Mouse (Mus musculus): Measurements from ENCODE around the gene Eif4a2. TPM values are rescaled to one million over a fixed set of nuclear protein-coding genes. Genes with fewer than 3 reads are reported as not detected.

The Eif4a2 gene
- total RNA-seq, 2 experiments from 2014 or later, result 767 to 770 TPM

DNA sequence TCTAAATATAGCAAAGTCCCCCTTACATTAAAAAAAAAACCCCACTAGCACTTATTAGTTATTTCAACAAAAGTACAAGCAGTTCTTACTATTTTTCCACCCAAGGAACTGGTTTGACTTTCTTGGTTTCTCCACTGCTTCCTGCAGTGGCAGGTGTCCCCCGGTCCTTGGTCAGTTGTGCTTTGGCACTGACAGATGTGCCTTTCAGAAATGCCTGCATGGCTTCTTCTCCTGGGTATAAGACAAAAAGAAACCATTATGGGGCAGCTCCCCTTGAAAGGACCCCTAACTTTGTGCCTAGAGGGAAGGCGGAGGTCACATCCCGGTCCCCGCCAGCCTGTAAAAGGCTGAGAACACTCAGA is 20.0 kb downstream of the Eif4a2 start:
- intact Hi-C loops (cut with DNase I), result loop anchor here (5.0 kb wide), 1 partner anchor 35 kb away; no protein-coding TSS in a partner anchor
- DNase-seq (ENCODE audit: extremely low spot score in 1 of 2, low spot score in 2 of 2), result no peak

DNA sequence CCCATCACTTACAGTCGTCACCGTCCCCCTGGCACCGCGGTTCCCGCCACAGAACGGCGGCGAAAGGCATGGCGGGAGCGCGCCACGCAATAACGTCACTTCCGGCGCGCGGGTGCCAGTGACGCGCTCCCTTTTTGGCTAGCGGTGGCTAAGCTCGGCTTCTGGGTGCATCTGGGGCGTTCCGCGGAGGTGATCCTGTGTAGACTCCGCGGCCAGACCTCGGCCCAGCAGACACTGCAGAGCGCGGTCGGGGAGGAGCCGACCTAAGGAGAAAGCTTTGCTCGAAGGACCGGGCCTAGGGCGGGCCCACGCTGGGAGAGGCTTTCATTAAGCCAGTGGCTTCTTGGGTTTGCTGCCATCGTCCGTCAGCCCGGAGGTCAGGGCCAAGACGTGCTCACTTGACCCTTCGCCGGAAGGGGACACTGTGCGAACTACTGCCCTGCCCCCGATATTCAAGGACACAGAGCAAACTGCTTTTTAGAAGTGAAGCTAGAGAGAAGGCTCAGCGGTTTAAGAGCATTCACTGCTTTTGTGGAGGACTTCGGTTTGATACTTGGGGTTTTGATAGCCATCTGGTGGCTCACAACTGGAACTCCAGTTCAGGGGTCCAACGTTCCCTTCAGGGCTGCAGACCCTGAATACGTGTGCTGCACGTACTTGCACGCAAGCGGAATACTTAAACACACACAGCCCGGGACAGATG is 20.6 kb downstream of the Eif4a2 start, which contains the start of gene Rfc4:
Gene Rfc4 (minus strand): TSS at position 65 of the 703 bp plus-strand sequence.
- intact Hi-C loops (cut with DNase I), result loop anchor here (5.0 kb wide), 1 partner anchor 36 kb away; no protein-coding TSS in a partner anchor

DNA sequence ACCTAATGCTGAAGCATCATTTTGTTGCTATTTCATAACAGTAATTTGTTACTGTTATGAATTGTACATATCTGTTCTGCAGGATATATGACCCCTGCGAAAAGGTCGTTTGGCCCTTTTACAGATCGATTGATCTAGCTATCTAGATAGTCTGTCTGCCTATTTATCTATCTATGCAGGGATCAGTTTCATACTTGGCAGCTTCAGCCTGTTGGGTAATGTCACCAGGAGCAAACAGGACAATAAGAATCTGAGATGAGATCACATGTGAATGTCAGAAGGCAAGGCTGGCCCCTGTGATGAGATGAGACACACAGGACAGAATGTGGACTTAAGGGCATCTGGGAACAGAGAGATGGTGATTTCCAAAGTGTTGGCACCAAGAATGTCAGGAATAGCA is 23.1 kb downstream of the Eif4a2 start:
- DNase-seq (ENCODE audit: extremely low spot score in 1 of 2, low spot score in 2 of 2), result no peak
- intact Hi-C loops (cut with DNase I), result no loop called here

More for the DNA sequence above, 20.6 kb downstream of the Eif4a2 start, which contains the start of gene Rfc4:
- peak; percentile 87 to 94 for DNase-seq (ENCODE audit: extremely low spot score in 1 of 2, low spot score in 2 of 2)

DNA sequence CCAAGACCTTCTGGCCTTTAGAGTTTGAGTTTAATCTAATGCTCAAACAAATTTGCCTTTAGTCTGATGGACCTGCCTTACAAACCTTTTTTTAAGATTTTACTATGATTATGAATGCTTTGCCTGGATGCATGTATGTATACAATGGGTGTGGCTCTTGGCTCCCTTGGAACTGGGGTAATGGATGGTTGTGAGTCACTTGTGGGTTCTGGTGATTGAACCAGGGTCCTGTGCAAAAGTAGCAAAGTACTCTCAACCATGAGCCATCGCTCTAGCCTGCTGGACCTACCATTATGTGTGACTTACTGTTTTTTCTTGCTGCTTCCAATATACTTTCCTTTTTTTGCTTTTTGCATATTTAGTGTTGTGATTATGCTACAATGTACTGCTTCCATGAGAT is 25.1 kb downstream of the Eif4a2 start:
- no peak for DNase-seq (ENCODE audit: extremely low spot score in 1 of 2, low spot score in 2 of 2)
- intact Hi-C loops (cut with DNase I), result no loop called here

DNA sequence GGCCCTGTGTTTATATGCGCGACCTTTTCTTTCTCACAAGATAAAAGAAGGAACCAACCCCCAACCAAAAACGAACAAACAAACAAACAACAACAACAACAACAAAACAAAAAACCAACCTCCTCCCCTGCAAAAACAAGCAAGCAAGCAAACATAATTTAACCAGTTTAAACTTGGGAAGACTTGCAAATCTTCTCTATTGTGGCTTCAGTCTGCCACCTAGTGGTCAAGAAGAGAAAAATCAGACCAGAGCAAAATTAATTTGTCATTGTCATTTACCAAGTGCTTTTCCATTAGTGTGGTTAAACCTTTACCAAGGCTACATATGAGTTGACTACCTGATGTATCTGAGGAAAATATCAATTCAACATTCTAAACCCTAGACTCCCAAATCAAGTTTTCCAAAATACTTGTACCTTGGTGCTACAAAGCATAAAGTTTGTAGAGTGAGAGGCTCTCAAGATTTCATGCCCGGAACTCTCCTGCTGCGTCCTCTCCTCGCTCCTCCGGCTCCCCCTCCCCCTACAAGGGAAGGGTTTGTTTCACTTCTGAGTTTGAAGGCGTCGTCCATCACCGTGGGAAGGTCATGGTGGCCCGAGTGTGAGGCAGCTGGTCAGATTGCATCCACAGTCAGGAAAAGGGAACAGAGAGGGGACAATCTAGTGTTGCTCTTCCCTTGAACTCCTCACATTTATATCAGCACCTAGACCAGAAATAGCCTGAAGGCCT is 28.3 kb downstream of the Eif4a2 start:
- no peak for DNase-seq (ENCODE audit: extremely low spot score in 1 of 2, low spot score in 2 of 2)
- intact Hi-C loops (cut with DNase I), result loop anchor here (5.0 kb wide), 1 partner anchor 258 kb away; no protein-coding TSS in a partner anchor

DNA sequence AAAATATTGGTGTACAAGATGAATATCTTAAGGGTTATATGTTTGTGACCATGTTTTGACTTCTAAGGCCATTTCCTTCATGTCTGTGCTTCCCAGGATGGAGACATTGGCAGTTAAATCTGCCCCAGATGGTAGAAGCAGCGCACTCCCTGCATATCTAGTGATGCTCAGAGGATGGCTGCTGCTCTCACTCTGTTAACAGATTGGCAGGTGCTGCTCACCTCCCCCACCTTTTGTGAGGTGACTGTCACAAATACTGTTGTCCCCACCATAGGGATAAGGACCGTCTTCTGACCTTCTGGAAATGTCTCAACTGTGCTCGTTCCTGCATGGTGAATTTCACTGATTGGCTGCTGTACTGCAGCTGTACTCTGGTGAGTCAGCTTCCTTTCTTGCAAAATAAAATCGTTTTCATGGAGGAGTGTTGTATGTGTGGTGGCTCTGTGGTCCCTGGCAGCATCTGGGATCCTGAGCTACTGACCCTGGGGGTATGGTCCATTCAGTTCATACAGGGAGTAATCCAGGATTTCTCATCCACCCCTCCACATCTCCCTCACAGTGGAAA is 29.2 kb downstream of the Eif4a2 start:
- intact Hi-C loops (cut with DNase I), result loop anchor here (5.0 kb wide), 1 partner anchor 259 kb away; no protein-coding TSS in a partner anchor
- no peak for DNase-seq (ENCODE audit: extremely low spot score in 1 of 2, low spot score in 2 of 2)

DNA sequence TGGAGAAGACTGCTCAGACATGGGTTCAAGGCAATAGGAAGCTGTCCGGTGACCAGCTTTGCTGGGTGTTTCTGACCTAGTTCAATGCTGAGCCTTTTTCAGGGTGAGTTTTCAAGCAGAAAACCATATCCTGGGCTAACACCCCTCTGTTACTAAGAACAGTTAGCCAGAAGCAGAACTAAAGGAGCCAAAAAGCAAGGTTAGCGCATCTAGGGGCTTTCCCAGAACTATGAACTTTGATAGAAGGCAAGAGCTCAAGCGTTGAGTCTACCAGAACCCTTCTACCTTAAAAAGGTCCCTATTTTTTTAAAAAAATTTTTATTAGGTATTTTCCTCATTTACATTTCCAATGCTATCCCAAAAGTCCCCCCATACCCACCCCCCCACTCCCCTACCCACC is 33.7 kb downstream of the Eif4a2 start:
- DNase-seq (ENCODE audit: extremely low spot score in 1 of 2, low spot score in 2 of 2), result no peak
- intact Hi-C loops (cut with DNase I), result no loop called here

DNA sequence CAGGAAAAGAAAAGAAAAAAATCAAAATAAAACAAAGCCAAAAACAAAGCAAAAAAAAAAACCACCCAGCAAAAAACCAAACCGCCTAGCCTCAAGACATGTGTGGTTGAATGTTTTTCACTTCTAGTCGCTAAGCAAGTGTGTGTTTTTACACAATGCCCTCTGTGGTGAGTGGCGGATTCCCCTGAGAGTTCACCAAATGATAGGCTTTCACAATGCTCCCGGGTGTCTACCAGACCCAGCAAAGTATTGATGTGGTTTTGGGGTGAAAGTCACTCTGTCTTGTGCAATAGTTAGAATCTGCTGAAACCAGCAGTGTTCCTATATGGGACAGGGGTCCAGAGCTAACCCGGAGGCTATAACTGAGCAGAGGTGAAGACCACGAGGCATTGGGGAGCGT is 37.1 kb downstream of the Eif4a2 start:
- intact Hi-C loops (cut with DNase I), result no loop called here

DNA sequence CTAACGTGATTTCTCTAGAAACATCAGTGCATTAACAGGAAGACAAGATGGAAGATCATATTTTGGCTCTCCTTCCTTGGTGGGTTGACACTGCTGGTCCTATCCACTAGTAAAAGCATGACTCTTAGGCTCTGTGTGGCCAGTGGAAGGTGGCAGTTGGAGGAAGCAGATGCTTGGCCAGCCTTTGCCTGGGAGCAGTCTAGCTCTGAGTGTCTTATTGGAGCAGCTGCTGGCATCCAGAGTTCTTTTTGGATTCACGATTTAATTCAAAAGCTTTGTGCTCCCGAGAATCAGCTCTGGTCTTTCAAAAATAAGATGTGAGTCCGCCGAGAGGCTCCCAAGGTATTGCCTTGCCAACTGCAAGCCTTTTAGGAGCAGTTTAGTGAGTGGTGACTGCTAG is 38.0 kb downstream of the Eif4a2 start:
- intact Hi-C loops (cut with DNase I), result no loop called here
- DNase-seq (ENCODE audit: extremely low spot score in 1 of 2, low spot score in 2 of 2), result no peak

More for the DNA sequence above, 37.1 kb downstream of the Eif4a2 start:
- DNase-seq (ENCODE audit: extremely low spot score in 1 of 2, low spot score in 2 of 2), result no peak

DNA sequence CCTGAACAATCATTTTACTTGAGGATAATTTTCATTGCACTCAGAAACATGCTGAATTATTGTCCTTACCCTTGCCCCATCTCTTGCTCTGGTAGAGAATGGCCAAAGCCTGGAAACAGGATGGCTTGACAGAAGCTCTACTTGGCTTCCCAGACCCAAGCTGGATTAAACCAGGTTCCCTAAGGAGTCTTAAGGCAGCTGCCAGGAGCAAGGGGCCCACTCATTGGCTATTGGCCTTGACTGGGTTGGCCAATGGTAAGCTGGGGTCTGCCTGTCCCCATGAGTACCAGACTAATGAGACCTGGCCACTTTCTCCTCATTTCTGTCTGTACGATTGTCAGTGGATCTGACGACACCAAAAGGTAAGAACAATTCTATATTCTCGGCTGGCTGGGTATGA is 39.0 kb downstream of the Eif4a2 start, which contains the start of gene Adipoq:
Gene Adipoq (plus strand): TSS at position 257 of the 400 bp plus-strand sequence.
- no peak for DNase-seq (ENCODE audit: extremely low spot score in 1 of 2, low spot score in 2 of 2)
- intact Hi-C loops (cut with DNase I), result no loop called here

DNA sequence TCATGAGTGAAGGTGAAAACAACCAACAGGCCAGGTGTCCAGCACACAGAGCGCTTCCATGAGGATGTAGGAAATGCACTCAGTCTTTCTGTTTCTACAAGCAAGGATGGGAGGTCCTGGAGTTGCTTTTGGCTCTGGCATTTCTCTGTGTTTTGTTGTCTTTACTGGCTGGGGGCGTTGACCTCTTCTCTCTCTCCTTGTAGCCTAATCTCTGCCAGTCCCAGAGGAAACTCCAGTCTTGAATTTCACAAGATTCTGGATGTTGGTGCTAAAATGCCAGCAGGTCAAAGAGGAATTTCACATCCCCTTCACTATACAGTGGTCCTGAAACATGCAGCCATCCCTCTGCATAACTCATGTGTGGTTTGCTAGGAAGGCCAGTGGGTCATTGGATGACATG is 41.7 kb downstream of the Eif4a2 start:
- intact Hi-C loops (cut with DNase I), result no loop called here
- no peak for DNase-seq (ENCODE audit: extremely low spot score in 1 of 2, low spot score in 2 of 2)

DNA sequence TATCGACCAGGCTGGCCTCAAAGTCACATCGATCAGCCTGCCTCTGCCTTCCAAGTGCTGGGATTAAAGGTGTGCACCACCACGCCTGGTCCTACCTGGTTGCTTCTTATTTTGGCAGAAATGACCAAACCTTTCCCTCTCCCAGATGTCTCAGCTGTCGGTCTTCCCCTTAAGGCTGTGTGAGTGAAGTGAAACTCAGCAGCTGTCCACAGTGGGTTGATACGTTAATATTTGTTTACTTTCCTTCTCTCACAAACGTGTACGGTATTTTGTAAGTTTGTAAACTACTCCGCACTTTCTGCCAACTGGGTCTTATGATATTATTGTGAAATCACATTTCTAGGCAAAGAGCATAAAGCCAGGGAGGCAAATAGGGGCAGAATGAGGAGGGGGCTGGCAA is 42.2 kb downstream of the Eif4a2 start:
- no peak for DNase-seq (ENCODE audit: extremely low spot score in 1 of 2, low spot score in 2 of 2)
- intact Hi-C loops (cut with DNase I), result no loop called here

DNA sequence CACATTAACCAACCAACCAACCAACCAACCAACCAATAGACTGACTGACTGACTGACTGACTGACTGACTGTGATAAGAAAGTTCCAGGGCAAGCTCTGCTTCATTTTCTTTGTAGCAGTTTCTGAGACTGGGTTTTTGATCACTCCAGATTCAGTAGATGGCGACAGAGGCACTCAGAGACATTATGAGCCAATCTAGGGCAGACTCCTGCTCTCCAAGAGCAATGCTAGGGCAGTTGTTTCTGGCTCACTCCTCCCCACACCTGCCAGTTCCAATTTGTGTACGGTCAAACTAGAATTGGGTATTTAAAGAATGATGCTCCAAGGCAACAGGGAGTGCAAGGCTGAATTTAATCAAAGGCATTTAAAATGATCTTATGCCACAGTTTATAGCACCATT is 44.2 kb downstream of the Eif4a2 start:
- intact Hi-C loops (cut with DNase I), result loop anchor here (2.0 to 5.0 kb wide), 2 partner anchors 76 to 251 kb away; no protein-coding TSS in a partner anchor
- peak in 1 of 2 experiments; percentile 20 for DNase-seq (ENCODE audit: extremely low spot score in 1 of 2, low spot score in 2 of 2)

DNA sequence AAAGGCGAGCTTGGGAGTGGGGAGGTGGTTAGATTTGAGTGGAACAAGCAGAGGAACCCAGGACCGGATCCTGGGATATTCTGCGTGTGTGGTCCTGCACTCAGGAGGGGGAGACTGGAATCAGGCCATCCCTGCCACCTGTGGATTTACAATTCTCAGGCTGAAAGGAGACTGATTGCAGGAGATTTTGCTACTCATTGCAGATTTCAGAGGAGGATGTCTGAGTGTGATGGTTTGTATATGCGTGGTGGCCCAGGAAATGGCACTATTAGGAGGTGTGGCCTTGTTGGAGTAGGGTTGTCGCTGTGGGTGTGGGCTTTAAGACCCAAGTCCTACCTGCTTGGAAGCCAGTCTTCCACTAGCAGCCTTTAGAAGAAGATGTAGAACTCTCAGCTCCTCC is 47.0 kb downstream of the Eif4a2 start:
- intact Hi-C loops (cut with DNase I), result loop anchor here (5.0 kb wide), 1 partner anchor 73 kb away; no protein-coding TSS in a partner anchor
- no peak for DNase-seq (ENCODE audit: extremely low spot score in 1 of 2, low spot score in 2 of 2)

DNA sequence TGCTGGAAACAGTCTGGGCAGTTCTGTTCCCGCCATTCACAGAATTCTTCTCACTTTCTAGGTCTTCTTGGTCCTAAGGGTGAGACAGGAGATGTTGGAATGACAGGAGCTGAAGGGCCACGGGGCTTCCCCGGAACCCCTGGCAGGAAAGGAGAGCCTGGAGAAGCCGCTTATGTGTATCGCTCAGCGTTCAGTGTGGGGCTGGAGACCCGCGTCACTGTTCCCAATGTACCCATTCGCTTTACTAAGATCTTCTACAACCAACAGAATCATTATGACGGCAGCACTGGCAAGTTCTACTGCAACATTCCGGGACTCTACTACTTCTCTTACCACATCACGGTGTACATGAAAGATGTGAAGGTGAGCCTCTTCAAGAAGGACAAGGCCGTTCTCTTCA is 49.8 kb downstream of the Eif4a2 start:
- intact Hi-C loops (cut with DNase I), result no loop called here
- no peak for DNase-seq (ENCODE audit: extremely low spot score in 1 of 2, low spot score in 2 of 2)

DNA sequence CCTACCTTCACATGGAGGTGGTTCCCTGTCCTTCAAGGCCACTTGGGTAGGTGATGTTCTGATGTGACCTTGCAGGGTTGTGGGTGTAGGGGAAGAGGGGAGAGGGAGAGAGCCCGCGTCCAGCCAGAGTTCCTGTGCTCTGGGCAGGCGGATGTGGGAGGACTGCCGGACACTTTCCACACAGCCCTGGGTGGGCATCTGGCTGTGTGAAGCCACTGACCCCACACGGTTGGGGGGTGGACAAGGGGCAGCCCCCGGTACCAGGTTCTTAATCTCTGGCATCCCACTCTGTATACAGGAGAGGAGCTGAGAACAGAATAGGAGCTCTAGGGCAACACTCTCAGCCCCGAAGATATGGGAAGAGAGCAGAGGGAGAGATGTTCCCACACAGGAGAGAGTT is 51.0 kb downstream of the Eif4a2 start:
- no peak for DNase-seq (ENCODE audit: extremely low spot score in 1 of 2, low spot score in 2 of 2)
- intact Hi-C loops (cut with DNase I), result no loop called here

DNA sequence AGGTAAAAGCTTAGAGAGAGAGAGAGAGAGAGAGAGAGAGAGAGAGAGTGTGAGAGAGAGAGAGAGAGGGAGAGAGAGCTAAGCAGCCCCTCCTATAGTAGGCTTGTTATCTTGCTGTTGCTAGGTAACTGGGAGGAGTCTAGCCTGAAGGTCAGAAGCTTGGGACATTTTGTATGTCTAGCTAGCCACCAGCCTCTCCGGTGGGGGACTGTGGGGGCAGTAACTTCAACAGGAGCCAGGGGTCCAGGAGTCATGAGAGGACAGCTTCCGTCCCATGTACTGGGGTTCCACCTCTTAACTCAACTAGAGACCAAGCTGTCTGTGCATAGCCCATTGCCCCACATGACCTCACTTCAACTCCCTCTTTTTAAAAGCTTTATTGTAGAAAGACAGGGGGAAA is 51.7 kb downstream of the Eif4a2 start:
- DNase-seq (ENCODE audit: extremely low spot score in 1 of 2, low spot score in 2 of 2), result no peak

DNA sequence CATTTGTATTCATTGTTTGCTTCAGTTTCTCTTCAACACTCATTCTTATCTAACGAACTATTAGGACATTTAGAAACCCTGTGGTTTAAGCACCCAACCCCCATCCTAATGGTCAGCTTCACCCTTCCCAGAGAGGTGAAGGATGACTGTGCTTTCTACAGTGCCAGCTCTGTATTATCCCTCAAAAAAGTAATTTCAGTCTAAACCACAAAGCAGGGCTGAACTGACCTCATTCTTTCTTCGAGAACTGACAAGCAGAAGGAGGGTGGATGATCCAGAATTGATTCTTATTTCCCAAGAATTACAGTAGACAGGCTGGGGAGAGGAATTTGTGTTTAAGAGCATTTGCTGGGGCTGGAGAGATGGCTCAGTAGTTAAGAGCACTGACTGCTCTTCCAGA is 52.5 kb downstream of the Eif4a2 start:
- DNase-seq (ENCODE audit: extremely low spot score in 1 of 2, low spot score in 2 of 2), result no peak
- intact Hi-C loops (cut with DNase I), result no loop called here

More for the DNA sequence above, 51.7 kb downstream of the Eif4a2 start:
- intact Hi-C loops (cut with DNase I), result no loop called here

DNA sequence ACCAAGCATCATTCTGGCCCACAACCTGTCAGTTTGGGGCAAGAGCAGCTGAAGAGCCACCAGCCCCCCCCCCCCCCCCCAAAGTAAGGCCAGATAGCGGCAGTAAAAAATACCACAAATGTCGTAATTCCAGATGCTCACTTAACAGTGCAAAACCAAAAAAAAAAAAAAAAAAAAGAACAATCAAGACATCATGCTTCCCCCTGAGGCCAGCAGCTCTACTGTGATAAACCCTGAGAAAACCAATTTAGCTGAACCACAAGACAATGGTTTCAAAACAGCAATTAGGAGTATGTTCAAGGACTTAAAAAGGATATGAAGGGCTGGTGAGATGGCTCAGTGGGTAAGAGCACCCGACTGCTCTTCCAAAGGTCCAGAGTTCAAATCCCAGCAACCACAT is 54.9 kb downstream of the Eif4a2 start:
- intact Hi-C loops (cut with DNase I), result no loop called here
- DNase-seq (ENCODE audit: extremely low spot score in 1 of 2, low spot score in 2 of 2), result no peak

Data from left cerebral cortex, postnatal 10 days (tissue).